Mouse (Mus musculus) 416B (cell line): ENCODE data around the gene Cyp27b1.
"Not testable (repeated sequence)": the region's sequence is repeated elsewhere in the genome, so short reads cannot be mapped to it uniquely, and the experiment has no call there.

ENCODE experiments used
- DNase-seq: peaks from one replicate; pipeline ENCODE4 v3.0.0; 2011; ENCODE audit warnings: low read depth

The Cyp27b1 gene

GRCm38 (mm10) chr10:127049395-127050118 lies 1.5 kb downstream of the Cyp27b1 start:
- no peak for DNase-seq

GRCm38 (mm10) chr10:127050119-127050474 lies 2.0 kb downstream of the Cyp27b1 start:
- no peak for DNase-seq

GRCm38 (mm10) chr10:127054646-127055045 lies 6.6 kb downstream of the Cyp27b1 start:
- no peak for DNase-seq

- no peak for DNase-seq
Measured at GRCm38 (mm10) chr10:127055406-127055805, 7.4 kb downstream of the Cyp27b1 start.

- no peak for DNase-seq
Measured at GRCm38 (mm10) chr10:127056490-127056889, 8.4 kb downstream of the Cyp27b1 start.

GRCm38 (mm10) chr10:127058161-127058560 lies 10.1 kb downstream of the Cyp27b1 start:
- peak; percentile 78 for DNase-seq

- no peak for DNase-seq
Measured at GRCm38 (mm10) chr10:127058708-127059107, 10.7 kb downstream of the Cyp27b1 start.

GRCm38 (mm10) chr10:127059174-127059967 lies 11.3 kb downstream of the Cyp27b1 start:
- DNase-seq: no peak

GRCm38 (mm10) chr10:127059968-127060916 lies 12.2 kb downstream of the Cyp27b1 start, which contains the start of gene March9:
TSS of gene March9 (minus strand) at chr10:127060184.
- peak; percentile 66 for DNase-seq

- DNase-seq: no peak
Measured at GRCm38 (mm10) chr10:127061085-127061484, 13.0 kb downstream of the Cyp27b1 start.

GRCm38 (mm10) chr10:127061513-127061912 lies 13.5 kb downstream of the Cyp27b1 start:
- DNase-seq: no peak

GRCm38 (mm10) chr10:127062101-127062500 lies 14.1 kb downstream of the Cyp27b1 start:
- not testable (repeated sequence) for DNase-seq

GRCm38 (mm10) chr10:127062503-127062902 lies 14.5 kb downstream of the Cyp27b1 start:
- peak; percentile 85 for DNase-seq

- peak; percentile 99 for DNase-seq
Measured at GRCm38 (mm10) chr10:127063239-127063872, 15.3 kb downstream of the Cyp27b1 start, which contains the start of gene Cdk4. TSS of gene Cdk4 (plus strand) at chr10:127063534.

- DNase-seq: peak; percentile 49
Measured at GRCm38 (mm10) chr10:127063913-127064870, 16.1 kb downstream of the Cyp27b1 start.

- DNase-seq: no peak
Measured at GRCm38 (mm10) chr10:127065981-127066380, 17.9 kb downstream of the Cyp27b1 start.

GRCm38 (mm10) chr10:127066519-127067018 lies 18.5 kb downstream of the Cyp27b1 start:
- no peak for DNase-seq

- DNase-seq: peak; percentile 88
Measured at GRCm38 (mm10) chr10:127068360-127069038, 20.4 kb downstream of the Cyp27b1 start.
